Mouse (Mus musculus): ENCODE data around the gene Ier5l. TPM values are rescaled to one million over a fixed set of nuclear protein-coding genes. Genes with fewer than 3 reads are reported as not detected.

Gene Ier5l
- polyA plus RNA-seq, 1 experiment from 2014 or later: 2.2 TPM

GRCm38 (mm10) chr2:30453570-30453969 is 20.4 kb downstream of the Ier5l start:
- H3K9ac ChIP-seq (ENCODE audit: low read depth, low read length): no peak overlapping the region
- no peak for TF ChIP-seq CTCF (IDR thresholded peaks at IDR 0.05; ENCODE audit: low read depth)
- no peaks in the 10 kb centered on the region for H3K4me1 ChIP-seq (replicated peaks; ENCODE audit: control insufficient read depth, insufficient read depth, low read length)
- WGBS: 90% methylated on average over 3 of the region's 3 CpGs
- H3K9me3 ChIP-seq (ENCODE audit: control insufficient read depth): no peaks in the 10 kb centered on the region
- H3K36me3 ChIP-seq (ENCODE audit: control insufficient read depth, insufficient read depth): peaks cover 19% of the 10 kb centered on the region
- H3K27me3 ChIP-seq (replicated peaks; ENCODE audit: control insufficient read depth, insufficient read depth, low read length): no peaks in the 10 kb centered on the region
- H3K27ac ChIP-seq (ENCODE audit: low read depth, low read length): no peak overlapping the region; the same call in 1 of the 2 replicates
- ATAC-seq: no peak
- H3K4me2 ChIP-seq (replicated peaks; ENCODE audit: low read depth): no peak overlapping the region
- H3K4me3 ChIP-seq (ENCODE audit: low read depth, low read length): no peak overlapping the region

GRCm38 (mm10) chr2:30451525-30451924 is 22.5 kb downstream of the Ier5l start:
- Histone ChIP-seq H3K4me1 (replicated peaks; ENCODE audit: control insufficient read depth, insufficient read depth, low read length) (no peaks in the 10 kb centered on the region), H3K9ac (ENCODE audit: low read depth, low read length) (no peak overlapping the region), H3K4me2 (replicated peaks; ENCODE audit: low read depth) (no peak overlapping the region), H3K9me3 (ENCODE audit: control insufficient read depth) (no peaks in the 10 kb centered on the region), H3K27me3 (replicated peaks; ENCODE audit: control insufficient read depth, insufficient read depth, low read length) (no peaks in the 10 kb centered on the region), H3K36me3 (ENCODE audit: control insufficient read depth, insufficient read depth) (peaks cover 37% of the 10 kb centered on the region), H3K4me3 (ENCODE audit: low read depth, low read length) (no peak overlapping the region), H3K27ac (ENCODE audit: low read depth, low read length) (no peak overlapping the region)
- ATAC-seq: no peak
- TF ChIP-seq CTCF (IDR thresholded peaks at IDR 0.05; ENCODE audit: low read depth): no peak
- 73% methylated on average over 3 of the region's 3 CpGs for WGBS

DNA sequence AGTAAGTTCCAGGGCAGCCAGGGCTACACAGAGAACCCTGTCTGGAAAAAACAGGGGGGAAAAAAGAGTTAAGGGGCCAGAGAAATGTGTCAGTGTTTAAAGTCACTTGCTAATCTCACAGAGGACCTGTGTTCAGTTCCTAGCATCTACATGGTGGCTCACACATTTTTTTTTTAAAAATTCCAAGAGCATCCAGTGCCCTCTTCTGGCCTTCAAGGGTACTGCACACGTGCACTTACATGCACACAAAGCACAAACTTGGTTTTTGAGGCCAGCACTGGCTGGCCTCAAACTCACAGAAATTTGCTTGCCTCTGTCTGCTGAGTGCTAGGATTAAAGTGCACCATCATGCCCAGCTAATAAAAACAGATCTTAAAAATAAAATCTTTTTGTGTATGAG is 23.5 kb downstream of the Ier5l start:
- H3K36me3 ChIP-seq (ENCODE audit: control insufficient read depth, insufficient read depth): peaks cover 39% of the 10 kb centered on the region
- no peak overlapping the region for H3K9ac ChIP-seq (ENCODE audit: low read depth, low read length)
- H3K27ac ChIP-seq (ENCODE audit: low read depth, low read length): no peak overlapping the region
- peaks cover 3% of the 10 kb centered on the region; the same call in 1 of the 2 replicates for H3K4me1 ChIP-seq (replicated peaks; ENCODE audit: control insufficient read depth, insufficient read depth, low read length)
- 71% methylated on average over 1 of the region's 1 CpGs for WGBS
- no peak overlapping the region for H3K4me2 ChIP-seq (replicated peaks; ENCODE audit: low read depth)
- no peaks in the 10 kb centered on the region for H3K27me3 ChIP-seq (replicated peaks; ENCODE audit: control insufficient read depth, insufficient read depth, low read length)
- no peak for ATAC-seq
- no peak overlapping the region for H3K4me3 ChIP-seq (ENCODE audit: low read depth, low read length)
- peak; percentile 61 for TF ChIP-seq CTCF (IDR thresholded peaks at IDR 0.05; ENCODE audit: low read depth)
- no peaks in the 10 kb centered on the region for H3K9me3 ChIP-seq (ENCODE audit: control insufficient read depth)

DNA sequence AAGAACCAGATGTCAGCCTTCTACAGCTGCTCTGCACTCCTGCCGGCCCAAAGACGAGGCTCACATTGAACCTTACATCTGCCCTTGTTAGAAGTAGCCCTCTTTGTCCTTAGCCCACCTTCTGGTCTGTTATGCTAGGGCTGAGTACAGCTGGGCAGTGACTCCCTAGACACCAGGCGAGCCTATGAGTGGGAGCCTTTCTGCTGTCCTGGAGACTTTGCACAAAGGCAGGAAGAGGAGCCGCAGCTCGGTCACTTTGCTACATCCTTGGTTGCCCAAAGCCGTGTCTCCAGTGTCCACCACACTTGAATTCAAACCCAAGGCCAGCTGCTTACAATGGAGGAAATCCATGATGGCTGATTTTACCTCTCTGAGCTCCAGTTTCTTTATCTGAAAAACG is 25.6 kb downstream of the Ier5l start:
- ATAC-seq: no peak
- Histone ChIP-seq H3K4me1 (replicated peaks; ENCODE audit: control insufficient read depth, insufficient read depth, low read length) (peaks cover 5% of the 10 kb centered on the region; the same call in 1 of the 2 replicates), H3K9me3 (ENCODE audit: control insufficient read depth) (no peaks in the 10 kb centered on the region), H3K36me3 (ENCODE audit: control insufficient read depth, insufficient read depth) (peaks cover 55% of the 10 kb centered on the region), H3K4me3 (ENCODE audit: low read depth, low read length) (no peak overlapping the region), H3K9ac (ENCODE audit: low read depth, low read length) (no peak overlapping the region), H3K27me3 (replicated peaks; ENCODE audit: control insufficient read depth, insufficient read depth, low read length) (no peaks in the 10 kb centered on the region), H3K4me2 (replicated peaks; ENCODE audit: low read depth) (no peak overlapping the region), H3K27ac (ENCODE audit: low read depth, low read length) (no peak overlapping the region)
- no peak for TF ChIP-seq CTCF (IDR thresholded peaks at IDR 0.05; ENCODE audit: low read depth)
- WGBS: 94% methylated on average over 7 of the region's 7 CpGs

DNA sequence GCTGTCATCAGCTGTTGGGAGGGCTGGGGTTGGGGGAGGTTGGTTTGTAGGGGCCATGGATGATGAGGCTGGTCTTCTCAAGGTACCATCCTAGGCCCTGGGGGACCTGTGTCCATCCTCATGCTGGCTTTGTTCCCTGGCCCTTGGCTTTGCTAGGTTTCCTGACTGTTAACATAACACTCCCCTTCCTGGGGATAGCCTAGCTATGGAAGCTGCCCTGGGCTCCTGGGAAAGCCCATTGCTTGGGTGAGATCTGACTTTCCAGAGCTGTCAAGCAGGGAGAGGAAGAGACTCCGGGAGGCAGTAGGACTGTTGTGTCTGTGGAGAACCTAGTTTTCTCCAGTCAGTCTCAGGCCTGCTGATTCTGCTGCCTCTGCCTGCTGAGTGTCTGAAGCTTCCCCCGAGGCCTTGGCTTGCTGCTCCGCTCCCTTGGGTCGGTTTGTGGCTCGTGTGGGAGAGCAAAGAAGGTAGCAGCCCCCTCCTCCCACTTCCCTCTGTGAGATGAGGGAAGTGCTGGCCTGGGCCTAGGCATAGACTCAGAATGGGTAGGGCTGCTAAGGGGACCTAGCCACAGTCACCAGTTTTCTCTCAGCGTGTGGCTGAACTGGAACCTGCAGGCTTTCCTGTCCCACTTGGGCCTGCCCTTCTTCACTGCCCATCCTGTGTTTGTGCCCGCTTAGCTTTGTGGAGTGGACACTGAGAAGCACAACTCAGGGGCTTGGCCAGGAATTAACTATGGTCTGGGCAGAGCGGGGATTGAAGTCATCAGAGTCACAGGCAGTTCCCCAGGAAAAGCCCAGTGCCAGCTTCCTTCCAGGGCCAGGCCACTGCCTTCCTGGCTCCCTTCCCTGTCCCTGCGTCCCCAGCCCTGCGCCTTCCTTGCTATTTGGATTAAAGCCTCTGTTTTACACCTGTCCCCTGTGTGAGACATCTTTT is 26.9 kb downstream of the Ier5l start:
- Histone ChIP-seq H3K27me3 (replicated peaks; ENCODE audit: control insufficient read depth, insufficient read depth, low read length) (no peaks in the 10 kb centered on the region), H3K9me3 (ENCODE audit: control insufficient read depth) (no peaks in the 10 kb centered on the region), H3K36me3 (ENCODE audit: control insufficient read depth, insufficient read depth) (peaks cover 57% of the 10 kb centered on the region), H3K27ac (ENCODE audit: low read depth, low read length) (peak overlapping the region; percentile 15; the same call in 1 of the 2 replicates), H3K4me3 (ENCODE audit: low read depth, low read length) (no peak overlapping the region), H3K4me1 (replicated peaks; ENCODE audit: control insufficient read depth, insufficient read depth, low read length) (peaks cover 16% of the 10 kb centered on the region), H3K4me2 (replicated peaks; ENCODE audit: low read depth) (no peak overlapping the region), H3K9ac (ENCODE audit: low read depth, low read length) (no peak overlapping the region)
- no peak for ATAC-seq
- no peak for TF ChIP-seq CTCF (IDR thresholded peaks at IDR 0.05; ENCODE audit: low read depth)
- 82% methylated on average over 10 of the region's 10 CpGs for WGBS

DNA sequence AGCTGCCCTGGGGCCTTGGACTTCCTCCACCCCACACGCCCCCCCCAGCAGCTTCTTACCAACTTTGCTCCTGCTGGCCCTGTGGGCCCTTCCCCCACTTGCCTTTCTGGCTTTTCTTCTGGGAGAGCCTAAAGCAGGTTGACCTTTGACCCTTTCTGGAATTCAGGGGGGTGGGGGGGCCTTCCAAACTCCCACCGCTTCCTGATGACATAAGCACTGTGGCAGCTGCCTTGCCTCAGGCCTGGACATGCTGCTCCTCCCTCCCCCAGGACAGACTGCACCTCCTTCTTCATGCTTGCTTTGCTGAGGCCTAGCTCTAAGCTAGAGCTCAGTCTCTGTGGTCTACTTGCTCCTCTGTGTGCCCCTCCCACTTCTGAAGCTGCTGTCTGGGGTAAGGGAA is 28.7 kb downstream of the Ier5l start:
- H3K9me3 ChIP-seq (ENCODE audit: control insufficient read depth): no peaks in the 10 kb centered on the region
- H3K4me2 ChIP-seq (replicated peaks; ENCODE audit: low read depth): no peak overlapping the region
- TF ChIP-seq CTCF (IDR thresholded peaks at IDR 0.05; ENCODE audit: low read depth): no peak
- 44% methylated on average over 2 of the region's 2 CpGs for WGBS
- H3K4me1 ChIP-seq (replicated peaks; ENCODE audit: control insufficient read depth, insufficient read depth, low read length): peaks cover 22% of the 10 kb centered on the region
- peaks cover 56% of the 10 kb centered on the region for H3K36me3 ChIP-seq (ENCODE audit: control insufficient read depth, insufficient read depth)
- H3K9ac ChIP-seq (ENCODE audit: low read depth, low read length): peak overlapping the region; percentile 26; the same call in 1 of the 2 replicates
- H3K27ac ChIP-seq (ENCODE audit: low read depth, low read length): peak overlapping the region; percentile 46
- H3K27me3 ChIP-seq (replicated peaks; ENCODE audit: control insufficient read depth, insufficient read depth, low read length): no peaks in the 10 kb centered on the region
- no peak overlapping the region for H3K4me3 ChIP-seq (ENCODE audit: low read depth, low read length)
- ATAC-seq: no peak

Measured in intestine, postnatal 0 days (tissue).